Mouse (Mus musculus) small intestine, adult 2 months (tissue): ENCODE data around the gene Saxo1.

Experiments
- CTCF ChIP-seq: fragments of 200-500 bp; IDR thresholded peaks from 2 replicates; pipeline ENCODE4 v1.5.1; 2012; ENCODE audit warnings: low read depth, mild to moderate bottlenecking, control low read depth, inconsistent platforms, low read length, moderate library complexity, mixed read lengths; ENCODE audit not compliant: insufficient replicate concordance, insufficient read length; ENCODE audit errors: extremely low read depth
- POLR2A ChIP-seq: fragments of 200-500 bp; IDR thresholded peaks from 2 replicates; pipeline ENCODE4 v1.6.1; 2012; ENCODE audit warnings: low read depth, mild to moderate bottlenecking, control low read depth, inconsistent platforms, low read length, moderate library complexity

GRCm38 (mm10) chr4:86427312-86427711 is 130.8 kb downstream of the Saxo1 start:
- no peak for TF ChIP-seq CTCF
- TF ChIP-seq POLR2A: no peak
